Mouse (Mus musculus) neural tube, embryonic 14.5 days (tissue): ENCODE data around the gene Sult4a1. TPM values are rescaled to one million over a fixed set of nuclear protein-coding genes. Genes with fewer than 3 reads are reported as not detected.

Experiments used
- ATAC-seq: fragments of 200-750 bp; cut with Nextera tagmentation; 2 replicates; pipeline ENCODE4 v1.8.0; 2017; ENCODE audit warnings: low read depth, mild to moderate bottlenecking, moderate TSS enrichment, moderate library complexity
- H3K27ac ChIP-seq: fragments of 300-500 bp; sonication (generic); 2 replicates; pipeline ENCODE4 v1.5.1; 2014; ENCODE audit warnings: low read depth, mild to moderate bottlenecking, control low read depth, low read length, moderate library complexity, mixed read lengths
- H3K27me3 ChIP-seq: fragments of 300-500 bp; sonication (generic); 2 replicates; pipeline ENCODE4 v1.6.1; 2014; ENCODE audit warnings: low read length; ENCODE audit not compliant: control insufficient read depth, insufficient read depth
- H3K36me3 ChIP-seq: fragments of 300-500 bp; sonication (generic); 2 replicates; pipeline ENCODE4 v1.6.1; 2014; ENCODE audit warnings: low read length, mixed read lengths; ENCODE audit not compliant: control insufficient read depth, insufficient read depth
- H3K4me1 ChIP-seq: fragments of 300-500 bp; sonication (generic); 2 replicates; pipeline ENCODE4 v1.6.1; 2014; ENCODE audit warnings: low read length; ENCODE audit not compliant: control insufficient read depth, insufficient read depth
- H3K4me2 ChIP-seq: fragments of 300-500 bp; sonication (generic); 2 replicates; pipeline ENCODE4 v1.6.1; 2014; ENCODE audit warnings: mild to moderate bottlenecking, low read depth, low read length, control low read depth
- H3K4me3 ChIP-seq: fragments of 300-500 bp; sonication (generic); 2 replicates; pipeline ENCODE4 v1.5.1; 2014; ENCODE audit warnings: low read depth, low read length, control low read depth, mixed read lengths
- H3K9ac ChIP-seq: fragments of 300-500 bp; sonication (generic); replicated peaks from 2 replicates; pipeline ENCODE4 v1.6.1; 2014; ENCODE audit warnings: low read depth, mild to moderate bottlenecking, control low read depth, low read length, mixed read lengths
- H3K9me3 ChIP-seq: fragments of 300-500 bp; sonication (generic); 2 replicates; pipeline ENCODE4 v1.6.1; 2016; ENCODE audit warnings: low read length; ENCODE audit not compliant: control insufficient read depth
- WGBS: fragments of 180-500 bp; shearing (Covaris S2); extraction: QIAGEN DNeasy Blood & Tissue Kit; methylation state at CpG from one replicate; pipeline ENCODE4 v1.1.7; 2014; 5-methylcytosine and 5-hydroxymethylcytosine counted together
- polyA plus RNA-seq: library from polyadenylated mRNA; unstranded; fragments of >200 nt; fragmentation: Nextera tagmentation; extraction: Ambion mirVana; gene quantifications from 2 replicates; pipeline ENCODE4 v1.2.1, GENCODE M21; 2014

Sult4a1 gene
- polyA plus RNA-seq, result 82.9 and 90.5 TPM in 2 replicates

DNA sequence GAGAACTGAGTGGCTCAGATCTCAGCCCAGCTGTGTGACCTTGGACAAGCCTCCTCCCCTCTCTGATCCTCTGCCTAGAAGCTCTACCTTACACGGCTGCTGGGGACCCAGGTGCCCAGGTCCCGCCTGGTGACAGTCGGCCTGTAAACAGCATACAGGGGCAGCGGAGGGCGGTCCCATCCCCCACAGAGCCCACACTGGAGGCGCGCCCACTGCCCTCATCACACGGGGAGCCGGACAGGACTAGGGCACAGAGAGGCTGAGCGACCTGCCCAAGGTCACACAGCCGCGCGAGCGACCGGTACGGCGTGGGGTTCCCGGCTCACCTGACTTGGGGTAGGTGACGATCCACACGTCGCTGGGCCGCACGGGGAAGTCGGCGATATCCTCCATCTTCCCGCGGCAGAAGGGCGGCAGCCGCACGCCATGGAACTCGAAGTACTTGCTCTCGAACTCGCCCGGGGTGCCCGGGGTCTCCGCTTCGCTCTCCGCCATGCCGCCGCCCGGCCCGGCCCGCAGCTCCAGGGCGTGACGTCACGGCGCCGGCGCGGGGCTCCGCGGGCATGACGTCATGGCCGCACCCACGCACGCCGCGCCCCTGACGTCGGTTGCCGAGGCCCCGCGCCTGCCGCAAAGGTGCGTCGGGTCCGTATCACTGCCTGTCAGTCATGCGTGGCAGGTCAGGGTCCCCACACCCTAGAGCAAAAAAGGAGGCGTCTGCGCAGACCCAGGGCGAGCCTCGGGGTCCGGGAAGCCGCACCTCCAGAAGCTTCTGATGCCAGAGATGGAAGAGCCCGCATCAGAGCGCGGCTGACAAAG lies at the start of gene Sult4a1:
Sult4a1 (minus strand) TSS at position 650 of the 819 bp plus-strand sequence.
- under 1% methylated on average over 77 of the region's 77 CpGs for WGBS
- peak within 1 kb of the TSS; percentile 73 for H3K27ac ChIP-seq
- no peaks in the 10 kb centered on the region for H3K36me3 ChIP-seq
- peak within 1 kb of the TSS; percentile 65 for H3K4me3 ChIP-seq
- H3K27me3 ChIP-seq, result peaks cover 2% of the 10 kb centered on the region; the same call in 1 of the 2 replicates
- peak; percentile 73 for ATAC-seq
- peak within 1 kb of the TSS; percentile 76 for H3K9ac ChIP-seq
- H3K9me3 ChIP-seq, result no peaks in the 10 kb centered on the region
- peak within 1 kb of the TSS; percentile 71 for H3K4me2 ChIP-seq
- peaks cover 5% of the 10 kb centered on the region; the same call in 1 of the 2 replicates for H3K4me1 ChIP-seq

DNA sequence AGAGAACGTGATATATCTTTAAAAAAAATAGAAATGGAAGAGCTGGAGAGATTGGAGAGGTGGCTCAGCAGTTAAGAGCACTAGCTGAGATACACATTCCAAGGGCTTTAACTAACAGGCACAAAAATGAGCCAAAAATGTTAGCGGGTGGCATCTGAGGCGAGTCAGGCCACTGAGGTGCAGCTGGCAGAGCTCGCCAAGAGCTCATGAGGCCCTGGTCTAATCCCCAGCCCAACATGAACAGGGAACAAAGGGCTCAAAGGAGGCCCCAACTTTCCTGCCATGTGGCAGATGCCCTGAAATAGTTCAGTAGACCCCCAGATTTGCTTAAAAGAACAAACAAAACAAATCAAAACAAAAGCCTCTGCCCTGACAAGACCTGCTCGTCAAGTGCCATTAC lies 35.4 kb upstream of the Sult4a1 start:
- H3K4me1 ChIP-seq, result no peaks in the 10 kb centered on the region
- no peak overlapping the region for H3K4me2 ChIP-seq
- H3K9ac ChIP-seq, result no peak overlapping the region
- H3K27me3 ChIP-seq, result no peaks in the 10 kb centered on the region
- no peaks in the 10 kb centered on the region for H3K36me3 ChIP-seq
- 74% methylated on average over 5 of the region's 5 CpGs for WGBS
- no peak overlapping the region for H3K4me3 ChIP-seq
- H3K27ac ChIP-seq, result no peak overlapping the region
- no peaks in the 10 kb centered on the region for H3K9me3 ChIP-seq
- no peak for ATAC-seq

DNA sequence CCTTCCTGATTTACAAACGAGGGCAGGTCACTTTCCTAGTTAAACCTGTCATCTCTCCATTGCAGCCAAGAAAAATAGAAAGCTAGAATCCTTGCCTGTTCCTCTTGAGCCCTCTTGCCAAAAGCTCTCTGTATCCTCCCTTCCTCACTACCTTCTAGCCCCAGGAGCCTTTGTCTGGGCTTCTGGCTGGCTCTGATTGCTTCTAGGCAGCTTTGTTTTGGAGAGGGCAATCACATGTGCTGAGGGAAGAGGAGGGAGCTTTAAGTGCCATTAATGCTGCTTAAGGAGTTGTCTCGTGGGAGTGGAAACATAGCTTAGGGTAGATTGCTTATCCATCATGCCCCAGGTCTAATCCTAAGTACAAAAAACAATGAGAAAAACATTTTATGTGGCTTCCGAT lies 34.6 kb upstream of the Sult4a1 start:
- Histone ChIP-seq H3K9me3 (no peaks in the 10 kb centered on the region), H3K9ac (no peak overlapping the region), H3K4me3 (no peak overlapping the region), H3K27me3 (no peaks in the 10 kb centered on the region), H3K27ac (no peak overlapping the region), H3K36me3 (no peaks in the 10 kb centered on the region), H3K4me1 (no peaks in the 10 kb centered on the region), H3K4me2 (no peak overlapping the region)
- WGBS, result 62% methylated on average over 3 of the region's 3 CpGs
- ATAC-seq, result no peak

DNA sequence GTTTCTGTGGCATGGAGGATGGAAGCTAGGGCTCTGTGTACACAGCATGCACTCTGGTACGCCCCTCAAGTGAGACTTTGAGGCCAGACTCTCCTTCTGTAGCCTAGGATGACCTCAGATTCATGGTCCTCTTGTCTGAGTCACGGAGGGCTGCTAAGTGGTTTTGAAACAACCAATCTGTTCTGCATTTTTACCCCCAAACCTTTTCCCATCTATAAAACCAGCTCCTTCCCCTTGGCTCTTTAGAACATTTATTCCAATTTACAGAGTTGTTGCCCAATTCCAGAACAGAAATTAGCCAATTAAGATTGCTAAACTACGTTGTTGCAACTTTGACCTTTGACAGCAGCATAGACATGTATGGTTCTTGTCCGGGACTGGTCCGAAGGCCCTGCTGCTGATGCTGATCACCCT lies 34.0 kb upstream of the Sult4a1 start:
- no peak overlapping the region for H3K9ac ChIP-seq
- H3K27me3 ChIP-seq, result no peaks in the 10 kb centered on the region
- no peak overlapping the region for H3K27ac ChIP-seq
- no peak for ATAC-seq
- no peaks in the 10 kb centered on the region for H3K9me3 ChIP-seq
- H3K4me3 ChIP-seq, result no peak overlapping the region
- no peaks in the 10 kb centered on the region for H3K4me1 ChIP-seq
- H3K36me3 ChIP-seq, result no peaks in the 10 kb centered on the region
- WGBS, result 93% methylated on average over 5 of the region's 5 CpGs
- H3K4me2 ChIP-seq, result no peak overlapping the region

DNA sequence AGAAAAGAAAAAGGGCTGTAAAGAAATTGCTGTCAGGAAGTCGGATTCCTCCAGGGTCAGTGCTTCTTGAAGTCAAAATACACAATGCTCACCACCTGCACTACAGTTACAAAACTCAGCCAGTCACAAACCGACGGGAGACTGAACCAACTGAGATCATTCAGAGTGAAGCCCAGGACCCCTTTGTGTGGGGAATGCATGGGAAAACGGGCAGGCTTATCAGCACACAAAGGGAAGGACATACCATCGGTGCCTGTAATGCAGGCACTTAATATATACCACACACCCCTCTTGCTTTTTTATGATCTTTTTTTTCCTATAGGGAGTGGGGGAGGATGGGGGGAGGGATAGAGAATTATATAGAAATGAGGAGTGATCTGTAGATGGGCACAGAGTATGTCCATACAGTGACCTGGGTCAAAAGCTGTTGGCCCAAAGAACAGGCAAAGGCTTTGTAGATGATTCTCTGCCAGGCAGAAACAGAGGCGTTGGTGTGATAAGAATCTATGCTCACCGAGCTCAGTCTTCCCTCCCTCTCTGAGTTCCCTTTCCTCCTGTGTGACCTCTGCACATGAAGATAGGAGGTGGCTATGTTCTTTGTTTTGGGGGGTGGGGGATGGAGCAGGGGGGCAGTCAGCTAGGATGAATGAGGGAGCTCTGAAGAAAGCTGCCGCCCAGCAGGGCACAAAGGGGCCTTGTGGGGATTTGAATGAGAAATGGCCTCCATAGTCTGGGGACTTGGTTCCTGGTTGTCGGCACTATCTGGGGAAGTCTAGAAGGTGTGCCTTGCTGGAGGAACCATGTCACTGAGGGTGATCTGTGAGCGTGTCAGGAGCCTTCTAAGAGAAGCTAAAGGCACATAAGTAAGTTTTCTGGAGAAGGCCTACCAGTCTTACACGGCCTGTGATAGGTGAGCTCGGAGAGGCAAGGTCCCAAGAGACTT lies 31.2 kb upstream of the Sult4a1 start:
- H3K4me3 ChIP-seq, result no peak overlapping the region
- H3K9me3 ChIP-seq, result no peaks in the 10 kb centered on the region
- ATAC-seq, result no peak
- no peaks in the 10 kb centered on the region for H3K36me3 ChIP-seq
- H3K9ac ChIP-seq, result no peak overlapping the region
- WGBS, result 16% methylated on average over 12 of the region's 12 CpGs
- H3K27ac ChIP-seq, result no peak overlapping the region
- H3K4me2 ChIP-seq, result no peak overlapping the region
- H3K27me3 ChIP-seq, result no peaks in the 10 kb centered on the region
- H3K4me1 ChIP-seq, result no peaks in the 10 kb centered on the region

DNA sequence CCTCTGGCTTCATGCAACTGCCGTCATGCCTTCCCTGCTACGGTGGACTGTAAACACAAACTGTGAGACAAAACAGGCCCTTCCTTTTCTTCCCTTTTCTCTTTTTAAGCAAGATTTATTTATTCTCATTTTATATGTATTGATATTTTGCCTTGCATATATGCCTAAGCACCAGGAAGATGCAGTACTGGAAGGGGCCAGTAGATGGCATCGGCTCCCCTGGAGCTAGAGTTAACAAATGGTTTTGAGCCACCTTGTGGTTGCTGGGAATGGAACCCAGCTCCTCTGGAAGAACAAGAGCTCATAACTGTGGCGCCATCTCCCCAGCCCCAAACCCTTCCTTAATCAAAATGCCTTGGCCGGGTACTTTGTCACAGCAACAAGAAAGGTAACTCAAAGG lies 29.9 kb upstream of the Sult4a1 start:
- no peak overlapping the region for H3K9ac ChIP-seq
- WGBS, result 91% methylated on average over 5 of the region's 5 CpGs
- ATAC-seq, result no peak
- H3K27ac ChIP-seq, result no peak overlapping the region
- H3K9me3 ChIP-seq, result no peaks in the 10 kb centered on the region
- H3K4me1 ChIP-seq, result no peaks in the 10 kb centered on the region
- H3K4me2 ChIP-seq, result no peak overlapping the region
- no peaks in the 10 kb centered on the region for H3K27me3 ChIP-seq
- H3K36me3 ChIP-seq, result no peaks in the 10 kb centered on the region
- H3K4me3 ChIP-seq, result no peak overlapping the region

DNA sequence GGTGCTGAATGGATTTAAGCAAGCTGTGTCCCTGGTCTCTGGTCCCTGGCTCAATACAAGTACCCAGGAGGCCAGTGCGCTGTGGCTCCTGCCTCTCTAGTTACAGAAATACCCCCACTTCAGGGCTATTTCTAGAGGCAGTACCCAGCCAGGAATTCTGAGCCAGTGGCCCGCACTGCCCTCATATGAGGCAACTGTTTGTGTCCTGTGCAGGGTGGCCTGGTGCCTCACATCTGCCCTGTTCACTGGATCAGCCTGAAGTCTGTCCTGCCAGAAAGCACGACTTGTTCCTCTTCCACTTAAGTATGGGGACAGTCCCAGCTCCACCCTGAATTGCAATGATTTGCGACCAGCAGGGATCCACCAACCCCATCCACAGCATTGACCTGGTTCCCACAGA lies 27.9 kb upstream of the Sult4a1 start:
- Histone ChIP-seq H3K4me3 (no peak overlapping the region), H3K27me3 (no peaks in the 10 kb centered on the region), H3K9ac (no peak overlapping the region), H3K4me1 (no peaks in the 10 kb centered on the region), H3K4me2 (no peak overlapping the region), H3K9me3 (no peaks in the 10 kb centered on the region), H3K27ac (no peak overlapping the region), H3K36me3 (no peaks in the 10 kb centered on the region)
- no peak for ATAC-seq
- WGBS, result 76% methylated on average over 4 of the region's 4 CpGs

DNA sequence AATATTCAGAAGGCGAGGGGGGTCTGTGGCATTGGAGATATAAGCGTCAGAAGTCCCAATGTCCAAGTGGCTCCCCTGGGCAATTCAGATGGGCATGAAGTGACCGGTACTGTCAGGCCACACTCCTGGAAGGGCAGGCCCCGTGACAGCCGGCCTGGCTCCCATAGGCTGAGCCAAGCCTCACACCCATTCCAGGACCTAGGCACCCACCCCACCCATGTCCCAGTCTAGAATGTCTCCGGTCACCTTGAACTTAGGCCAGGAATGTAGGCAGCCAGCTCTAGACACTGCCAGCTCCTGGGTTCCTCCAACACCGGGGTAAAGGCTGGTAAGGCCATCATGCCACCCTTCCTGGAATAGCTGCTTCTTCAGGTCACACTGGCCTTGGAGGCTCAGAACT lies 26.4 kb upstream of the Sult4a1 start:
- Histone ChIP-seq H3K4me3 (no peak overlapping the region), H3K9me3 (no peaks in the 10 kb centered on the region), H3K4me1 (no peaks in the 10 kb centered on the region), H3K9ac (no peak overlapping the region), H3K36me3 (no peaks in the 10 kb centered on the region), H3K27ac (no peak overlapping the region), H3K4me2 (no peak overlapping the region), H3K27me3 (no peaks in the 10 kb centered on the region)
- no peak for ATAC-seq
- WGBS, result 93% methylated on average over 7 of the region's 7 CpGs
